Mouse (Mus musculus) kidney, embryonic 15.5 days (tissue): ENCODE data around the gene Calm2. TPM values are rescaled to one million over a fixed set of nuclear protein-coding genes. Genes with fewer than 3 reads are reported as not detected.
A peak's percentile ranks its signal among the peaks of the same experiment; 100 is the strongest.

Source experiments
- ATAC-seq: fragments of 200-750 bp; cut with Nextera tagmentation; replicated peaks from 2 replicates; pipeline ENCODE4 v1.8.0; 2017; ENCODE audit warnings: moderate TSS enrichment; ENCODE audit not compliant: low FRiP score
- H3K27ac ChIP-seq: fragments of 300-500 bp; sonication (generic); 2 replicates; pipeline ENCODE4 v1.5.1; 2015; ENCODE audit warnings: mild to moderate bottlenecking, inconsistent platforms
- H3K27me3 ChIP-seq: fragments of 300-500 bp; sonication (generic); 2 replicates; pipeline ENCODE4 v1.6.1; 2015; ENCODE audit warnings: inconsistent platforms
- H3K36me3 ChIP-seq: fragments of 300-500 bp; sonication (generic); 2 replicates; pipeline ENCODE4 v1.6.1; 2015; ENCODE audit warnings: inconsistent platforms
- H3K4me1 ChIP-seq: fragments of 300-500 bp; sonication (generic); 2 replicates; pipeline ENCODE4 v1.6.1; 2015; ENCODE audit warnings: inconsistent platforms
- H3K4me2 ChIP-seq: fragments of 300-500 bp; sonication (generic); 2 replicates; pipeline ENCODE4 v1.6.1; 2015; ENCODE audit warnings: moderate library complexity, mild to moderate bottlenecking, inconsistent platforms
- H3K4me3 ChIP-seq: fragments of 300-500 bp; sonication (generic); replicated peaks from 2 replicates; pipeline ENCODE4 v1.5.1; 2015; ENCODE audit warnings: mild to moderate bottlenecking, inconsistent platforms
- H3K9ac ChIP-seq: fragments of 300-500 bp; sonication (generic); 2 replicates; pipeline ENCODE4 v1.6.1; 2015; ENCODE audit warnings: mild to moderate bottlenecking, inconsistent platforms
- H3K9me3 ChIP-seq: fragments of 300-500 bp; sonication (generic); replicated peaks from 2 replicates; pipeline ENCODE4 v1.6.1; 2016; ENCODE audit warnings: inconsistent platforms
- WGBS: fragments of 180-500 bp; shearing (Covaris S2); methylation state at CpG from one replicate; pipeline ENCODE4 v1.1.7; 2015; ENCODE audit warnings: mixed read lengths; 5-methylcytosine and 5-hydroxymethylcytosine counted together
- polyA plus RNA-seq: library from polyadenylated mRNA; unstranded; fragments of >200 nt; fragmentation: Nextera tagmentation; extraction: Ambion mirVana; gene quantifications from 2 replicates; pipeline ENCODE4 v1.2.1, GENCODE M21; 2015

Calm2 gene
- polyA plus RNA-seq, 1 experiment from 2014 or later = 1,006 TPM

DNA sequence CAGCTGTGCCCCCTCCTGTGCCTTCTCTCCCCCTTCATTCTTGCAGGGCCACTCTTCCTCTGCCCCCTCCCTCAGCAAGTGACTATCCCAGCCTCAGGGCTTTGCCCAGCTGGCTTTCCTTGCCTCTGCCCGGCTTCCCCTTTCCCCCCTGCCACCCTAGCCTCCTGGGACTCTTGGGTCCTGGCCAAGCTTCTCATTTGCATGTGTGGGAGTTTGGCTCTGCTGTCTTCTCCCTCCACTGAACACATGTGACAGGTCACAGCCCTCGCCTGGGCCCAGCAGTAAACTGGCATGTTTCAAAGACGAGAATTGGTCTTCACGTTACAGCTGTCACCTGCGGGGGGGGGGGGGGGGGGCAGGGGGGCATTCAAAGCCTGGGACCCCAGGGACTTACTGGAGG lies 59.7 kb downstream of the Calm2 start:
- no peak overlapping the region for H3K4me2 ChIP-seq
- no peaks in the 10 kb centered on the region for H3K9me3 ChIP-seq
- H3K36me3 ChIP-seq = no peaks in the 10 kb centered on the region
- no peaks in the 10 kb centered on the region for H3K27me3 ChIP-seq
- 0 out of 2 replicates have a peak overlapping the region, but pooled peaks have one; percentile 37 for H3K27ac ChIP-seq
- peak; percentile 81 for ATAC-seq
- peaks cover 12% of the 10 kb centered on the region for H3K4me1 ChIP-seq
- no peak overlapping the region for H3K4me3 ChIP-seq
- WGBS = 7% methylated on average over 4 of the region's 5 CpGs
- no peak overlapping the region for H3K9ac ChIP-seq

DNA sequence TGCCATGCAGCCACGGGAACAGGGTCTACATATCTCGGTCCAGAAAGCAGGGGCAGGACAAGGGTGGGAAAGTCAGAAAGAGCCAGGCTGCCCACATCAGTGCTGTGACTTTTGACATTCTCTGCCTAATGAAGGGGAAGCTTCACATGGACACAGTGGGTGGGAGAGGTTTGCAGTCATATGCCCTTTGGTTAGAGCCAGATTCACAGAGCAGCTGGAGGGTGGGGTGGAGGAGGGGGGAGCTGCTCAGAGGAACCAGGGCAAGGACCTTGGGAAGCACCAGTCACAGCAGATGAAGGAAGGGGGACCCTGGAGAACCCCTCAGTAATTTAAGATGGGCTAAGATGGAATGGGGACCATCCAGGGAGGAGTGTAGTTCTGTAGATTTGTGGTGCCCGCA lies 60.9 kb downstream of the Calm2 start:
- H3K36me3 ChIP-seq = no peaks in the 10 kb centered on the region
- no peak for ATAC-seq
- no peak overlapping the region for H3K4me2 ChIP-seq
- no peak overlapping the region for H3K27ac ChIP-seq
- no peak overlapping the region for H3K9ac ChIP-seq
- WGBS = 70% methylated on average over 3 of the region's 3 CpGs
- H3K4me3 ChIP-seq = no peak overlapping the region
- H3K4me1 ChIP-seq = peaks cover 21% of the 10 kb centered on the region
- H3K9me3 ChIP-seq = no peaks in the 10 kb centered on the region
- H3K27me3 ChIP-seq = no peaks in the 10 kb centered on the region

Other genes starting within 250 kb of the Calm2 start
- gene Mcfd2, start 181.0 kb downstream of the Calm2 start, polyA plus RNA-seq = 110 and 112 TPM in 2 replicates
- 7.7 and 8.1 TPM in 2 replicates for gene Ttc7, start 164.0 kb downstream of the Calm2 start, polyA plus RNA-seq
- gene Stpg4, start 19.2 kb downstream of the Calm2 start, polyA plus RNA-seq = not detected in 2 replicates
- gene Epcam, start 189.0 kb upstream of the Calm2 start, polyA plus RNA-seq = 234 and 258 TPM in 2 replicates
- gene Msh2, start 225.4 kb upstream of the Calm2 start, polyA plus RNA-seq = 94.8 and 95.1 TPM in 2 replicates